Mouse (Mus musculus) brain, embryonic 14.5 days (tissue): ENCODE results near the gene Mob2. TPM values are rescaled to one million over a fixed set of nuclear protein-coding genes. Genes with fewer than 3 reads are reported as not detected.

Source experiments
- DNase-seq: peaks from one replicate; pipeline ENCODE4 v3.0.0-alpha.2; 2011; ENCODE audit warnings: low read depth
- CTCF ChIP-seq: fragments of 200-500 bp; IDR thresholded peaks from 2 replicates; pipeline ENCODE4 v1.5.1; 2012; ENCODE audit warnings: inconsistent platforms, mild to moderate bottlenecking, moderate library complexity, borderline replicate concordance; ENCODE audit not compliant: insufficient read depth, insufficient read length; ENCODE audit errors: extremely low read depth
- POLR2A ChIP-seq: fragments of 200-500 bp; IDR thresholded peaks from 2 replicates; pipeline ENCODE4 v1.6.1; 2012; ENCODE audit warnings: mild to moderate bottlenecking, inconsistent platforms, borderline replicate concordance; ENCODE audit not compliant: poor library complexity, insufficient read depth, insufficient read length, severe bottlenecking; ENCODE audit errors: extremely low read depth
- polyA plus RNA-seq: library from polyadenylated mRNA; depleted of rRNA; stranded (reverse); fragments of >200 nt; gene quantifications from 2 replicates; pipeline ENCODE4 v1.2.3, GENCODE M21; 2012

Gene Mob2
- polyA plus RNA-seq, 1 experiment: 39.4 TPM

DNA sequence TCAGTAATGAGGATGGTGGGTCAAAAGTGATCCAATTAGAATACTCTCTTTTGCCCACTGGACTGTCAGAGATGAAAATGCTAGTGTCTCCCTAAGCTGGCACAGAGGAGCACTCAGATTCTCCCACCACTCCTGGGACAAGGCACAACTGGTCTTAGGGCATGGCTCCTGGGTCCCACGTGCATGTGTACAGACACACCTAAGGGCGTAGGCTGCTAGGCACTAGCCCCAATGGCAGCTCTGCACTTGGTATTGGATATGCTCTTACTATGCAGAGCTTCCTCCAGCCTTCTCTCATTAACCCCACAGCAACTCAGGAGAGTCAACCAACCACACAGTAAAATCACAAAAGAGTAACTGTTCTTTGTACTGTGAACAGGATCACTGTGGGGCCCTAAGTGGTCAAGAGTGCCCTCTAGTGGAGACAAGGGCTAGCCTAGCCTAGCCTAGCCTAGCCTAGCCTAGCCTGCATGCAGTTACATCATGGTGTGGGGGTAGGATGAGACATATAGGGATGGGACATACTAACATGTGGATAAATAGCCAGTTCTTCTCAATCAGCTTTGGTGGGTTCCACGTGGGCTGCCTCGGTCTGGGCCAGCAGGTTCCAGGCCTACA lies 23.2 kb downstream of the Mob2 start:
- DNase-seq: peak; percentile 47
- TF ChIP-seq CTCF (peak; percentile 61; the same call in 1 of the 2 replicates), POLR2A (no peak)

DNA sequence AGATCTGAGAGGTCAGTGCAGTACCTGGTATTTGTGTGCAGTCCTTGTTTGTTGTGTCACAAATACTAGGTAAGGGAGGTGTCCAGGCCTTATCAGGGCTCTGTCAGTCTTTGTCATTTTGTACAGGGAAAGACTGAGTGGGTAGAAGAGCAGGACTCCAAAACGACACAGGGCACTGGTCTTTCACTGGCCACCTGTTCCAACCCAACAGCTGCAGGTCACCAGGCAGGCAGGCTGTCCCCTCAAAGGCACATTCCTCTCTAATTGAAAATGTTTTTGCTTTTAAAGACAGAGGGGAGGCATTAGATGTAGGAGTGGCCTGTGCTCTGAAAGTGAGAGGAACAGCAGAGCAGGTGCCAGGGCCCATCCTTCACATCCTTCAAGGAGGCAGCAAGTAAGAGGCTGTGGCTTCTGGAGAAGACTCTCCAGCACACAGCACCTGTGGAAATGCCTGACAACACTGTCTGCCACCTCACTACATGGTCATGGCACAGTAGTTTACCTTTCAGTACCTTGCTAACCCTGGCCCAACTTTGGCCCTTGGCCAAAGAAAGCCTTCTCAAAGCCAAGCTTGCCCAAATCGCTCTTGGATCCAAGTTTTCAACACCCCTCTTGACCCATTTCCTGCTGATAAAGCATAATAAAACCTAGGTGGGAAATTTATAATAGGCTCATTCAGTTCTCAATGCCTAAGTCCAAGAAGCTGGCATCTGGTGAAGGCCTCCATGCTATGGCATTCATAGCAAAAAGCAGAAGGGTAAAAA lies 25.6 kb downstream of the Mob2 start:
- TF ChIP-seq POLR2A (no peak), CTCF (no peak)
- no peak for DNase-seq

DNA sequence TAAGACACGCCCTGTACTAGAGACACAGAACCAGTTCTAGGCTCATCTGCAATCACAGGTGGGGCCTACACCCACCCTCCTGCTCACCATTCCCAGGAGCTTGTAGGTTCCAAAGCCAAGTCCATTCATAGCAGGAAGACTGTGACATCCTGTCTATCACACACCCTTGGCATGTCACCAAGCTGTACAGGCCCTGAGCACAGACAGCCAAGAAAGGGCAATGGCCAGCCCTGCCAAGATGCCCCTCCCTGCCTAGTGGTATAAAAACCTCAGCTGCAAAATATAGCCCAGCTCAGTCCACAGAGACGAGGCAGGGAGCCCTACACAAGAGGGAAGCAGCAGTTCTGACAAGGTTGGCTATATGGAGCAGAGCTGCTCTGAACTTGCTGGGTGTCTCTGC lies 26.7 kb downstream of the Mob2 start:
- TF ChIP-seq CTCF: no peak
- no peak for TF ChIP-seq POLR2A
- DNase-seq: peak; percentile 9

DNA sequence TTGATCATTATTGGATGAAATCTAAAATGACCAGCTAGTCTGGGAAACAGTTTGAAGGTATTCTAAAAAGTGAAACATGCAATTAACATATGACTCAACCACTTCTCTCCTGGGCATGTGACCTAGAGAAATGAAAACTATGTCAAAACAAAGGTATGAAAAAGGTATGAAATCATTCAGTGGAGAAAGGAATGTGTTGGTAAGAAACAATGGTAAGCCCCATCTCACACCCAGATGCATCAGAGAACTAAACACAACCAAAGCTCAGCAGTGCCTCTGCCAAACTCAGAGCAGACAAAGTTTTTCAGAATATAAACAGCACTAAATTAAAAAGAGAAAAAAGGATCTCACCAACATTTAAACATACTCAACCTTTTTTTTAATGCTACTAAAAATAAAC lies 30.8 kb downstream of the Mob2 start:
- TF ChIP-seq POLR2A: no peak
- no peak for TF ChIP-seq CTCF
- no peak for DNase-seq

DNA sequence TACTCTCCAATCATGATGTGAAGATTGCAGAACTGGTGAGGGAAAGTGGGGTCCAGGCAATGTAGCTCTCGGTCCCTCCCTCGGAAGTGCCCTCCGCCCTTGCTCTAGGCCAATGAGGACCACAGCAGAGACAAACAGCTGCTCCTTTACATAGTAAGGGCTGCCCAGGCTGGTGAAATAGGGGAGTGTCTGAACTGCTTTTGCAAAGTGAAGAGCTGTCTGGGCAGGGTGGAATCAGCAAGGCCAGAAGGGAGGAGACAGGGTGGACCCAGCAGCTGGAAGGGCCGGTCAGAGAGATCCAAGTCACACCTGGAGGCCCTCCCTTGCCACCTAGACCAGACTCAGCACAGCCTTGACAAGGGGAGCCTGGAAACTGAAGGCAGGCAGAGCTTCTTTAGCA lies 34.9 kb downstream of the Mob2 start:
- no peak for TF ChIP-seq CTCF
- no peak for TF ChIP-seq POLR2A
- no peak for DNase-seq

DNA sequence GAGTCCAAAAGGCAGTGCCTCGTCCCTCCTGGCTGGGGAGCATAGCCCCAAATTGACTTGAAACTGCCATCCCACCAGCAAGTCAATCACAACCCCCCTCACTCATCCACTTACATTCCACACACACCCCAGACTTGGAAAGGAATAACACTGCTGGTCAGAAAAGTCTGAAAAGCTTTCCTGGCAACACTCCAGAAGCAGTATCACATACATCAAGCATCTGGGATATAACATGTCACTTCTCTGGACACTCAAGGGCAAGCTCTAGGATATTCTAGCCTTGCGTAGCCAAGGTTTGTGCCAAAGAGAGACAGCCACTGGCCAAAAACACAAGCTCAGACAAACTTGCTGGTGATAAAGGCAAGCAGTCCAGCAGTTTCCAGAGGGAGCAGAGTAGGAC lies 35.7 kb downstream of the Mob2 start:
- peak; percentile 28 for DNase-seq
- no peak for TF ChIP-seq POLR2A
- no peak for TF ChIP-seq CTCF

DNA sequence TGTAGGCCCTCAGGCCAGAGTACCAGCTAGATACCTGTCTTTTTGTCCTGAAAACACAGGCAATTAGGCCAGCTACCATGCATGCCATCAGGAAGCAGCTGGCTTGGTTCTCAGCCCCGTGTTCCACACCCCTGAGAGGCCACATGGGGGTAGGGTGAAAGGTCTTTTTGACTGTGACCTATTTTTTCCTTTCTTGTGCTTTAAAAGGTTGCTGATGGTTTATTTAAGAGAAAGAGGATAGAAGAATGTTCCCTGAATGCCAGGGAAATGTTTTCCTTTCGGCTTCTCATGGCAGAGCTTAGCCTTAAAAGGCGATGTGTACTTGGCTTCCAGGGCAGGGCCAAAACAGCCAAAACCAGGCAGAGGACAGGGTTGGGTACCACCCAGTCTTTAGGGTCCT lies 40.0 kb downstream of the Mob2 start:
- TF ChIP-seq CTCF: no peak
- no peak for TF ChIP-seq POLR2A

DNA sequence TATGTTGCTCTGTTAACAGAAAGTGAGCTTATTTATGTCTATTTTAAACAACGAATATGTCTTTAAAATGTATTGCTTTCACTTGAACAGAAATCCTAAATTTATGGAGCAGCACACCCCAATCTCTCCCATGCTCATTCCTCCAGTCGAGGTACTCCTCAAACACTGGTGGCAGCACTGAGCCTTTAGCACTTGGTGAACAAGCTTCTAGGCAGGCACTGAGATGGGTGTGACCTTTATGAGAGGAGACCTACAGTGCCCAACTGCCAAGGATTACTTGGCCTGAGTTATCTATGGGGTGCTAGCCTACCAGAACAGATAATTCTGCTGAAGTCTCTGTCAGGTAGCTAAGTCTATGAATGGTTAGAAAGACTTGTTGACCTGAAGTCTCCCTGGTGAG lies 41.2 kb downstream of the Mob2 start:
- TF ChIP-seq POLR2A (no peak), CTCF (no peak)
- DNase-seq: no peak

More for the DNA sequence above, 40.0 kb downstream of the Mob2 start:
- DNase-seq: no peak

DNA sequence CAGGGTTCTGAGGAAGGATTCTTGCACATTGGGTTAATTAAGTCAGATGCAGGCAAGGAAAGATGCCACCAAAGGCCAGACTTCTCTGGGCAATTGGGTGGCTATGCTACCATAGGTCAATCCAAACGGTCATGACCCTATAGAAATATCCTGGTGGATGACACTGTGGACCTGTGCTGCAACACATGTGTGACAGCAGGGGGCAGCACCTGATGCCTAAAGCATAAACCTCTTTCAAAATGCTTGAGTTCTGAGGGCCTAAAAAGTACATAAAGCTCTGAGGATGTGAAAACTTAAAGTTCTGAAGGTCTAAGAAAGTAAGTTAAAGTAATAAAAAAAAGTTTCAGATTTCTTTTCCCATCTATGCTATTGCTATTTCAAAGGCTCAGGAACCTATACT lies 44.3 kb downstream of the Mob2 start:
- TF ChIP-seq CTCF: peak; percentile 70; the same call in 1 of the 2 replicates
- no peak for TF ChIP-seq POLR2A
- peak; percentile 62 for DNase-seq

DNA sequence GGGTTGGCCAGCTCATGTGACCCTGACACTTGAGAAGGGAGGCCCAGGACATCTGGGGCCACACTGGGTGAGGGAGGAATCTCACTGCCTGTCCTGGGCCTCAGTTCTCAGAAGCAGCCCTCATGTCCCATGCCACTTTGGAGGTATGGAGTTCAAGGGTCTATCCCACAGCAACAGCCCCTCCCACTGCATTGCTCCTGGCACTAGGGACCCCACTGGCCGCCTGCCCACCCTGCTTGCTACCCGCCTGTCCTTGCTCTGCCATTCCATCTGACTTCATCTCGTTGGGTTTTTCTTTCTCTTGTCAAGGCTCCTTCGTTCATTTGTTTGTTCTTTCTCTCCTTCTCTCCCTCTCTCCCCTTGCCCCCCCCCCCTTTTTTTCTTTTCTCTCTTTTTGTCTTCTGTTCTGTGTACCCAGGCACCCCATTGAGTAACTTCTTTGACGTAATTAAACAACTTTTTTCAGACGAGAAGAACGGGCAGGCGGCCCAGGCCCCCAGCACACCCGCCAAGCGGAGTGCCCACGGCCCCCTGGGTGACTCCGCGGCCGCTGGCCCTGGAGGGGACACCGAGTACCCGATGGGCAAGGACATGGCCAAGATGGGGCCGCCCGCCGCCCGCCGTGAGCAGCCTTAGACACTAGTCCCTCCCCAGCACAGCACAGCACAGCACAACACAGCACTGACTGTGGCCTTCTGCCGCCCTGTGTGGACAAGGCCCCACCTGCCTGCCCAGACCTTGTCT lies 59.1 kb downstream of the Mob2 start:
- TF ChIP-seq POLR2A (no peak), CTCF (no peak)
- DNase-seq: peak; percentile 31

DNA sequence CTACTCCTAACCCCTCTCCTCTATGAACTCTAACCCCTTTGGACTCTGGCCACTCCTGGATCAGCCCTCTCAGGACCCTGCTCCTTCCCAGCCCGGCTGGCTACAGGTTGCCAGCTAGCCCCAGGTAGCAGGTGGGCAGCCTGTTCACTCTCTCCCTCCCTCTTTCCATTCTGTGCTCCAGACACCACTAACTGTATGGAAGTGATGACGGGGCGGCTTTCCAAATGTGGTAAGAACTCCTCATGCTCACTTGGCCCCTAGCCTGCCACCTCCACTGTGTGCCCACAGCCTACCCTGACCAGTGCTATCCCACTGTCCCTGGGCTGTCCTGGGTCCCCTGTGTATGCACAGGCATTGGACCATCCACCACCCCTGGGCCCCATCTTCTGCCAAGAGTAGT lies 60.2 kb downstream of the Mob2 start:
- DNase-seq: no peak
- TF ChIP-seq CTCF (no peak), POLR2A (no peak)

DNA sequence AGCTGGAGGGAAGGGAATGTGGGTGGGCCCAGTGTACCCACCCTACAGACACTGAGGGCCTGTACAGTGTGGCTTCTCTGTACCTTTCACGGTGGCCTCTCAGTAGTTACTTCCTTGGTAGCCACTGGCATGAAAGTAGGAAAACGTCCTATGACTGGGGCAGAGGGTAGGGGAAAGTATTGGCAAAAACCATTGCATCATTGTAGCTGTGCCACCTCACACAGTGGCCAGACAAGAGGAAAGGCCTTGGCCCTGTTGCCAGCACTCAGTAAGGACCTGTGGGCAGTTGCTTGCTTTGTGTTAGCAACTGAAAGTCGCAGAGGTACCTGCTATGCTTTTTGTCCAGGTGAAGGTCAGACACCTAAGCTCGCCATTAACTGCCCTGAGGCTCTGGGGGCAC lies 66.7 kb downstream of the Mob2 start:
- TF ChIP-seq POLR2A: no peak
- TF ChIP-seq CTCF: no peak

DNA sequence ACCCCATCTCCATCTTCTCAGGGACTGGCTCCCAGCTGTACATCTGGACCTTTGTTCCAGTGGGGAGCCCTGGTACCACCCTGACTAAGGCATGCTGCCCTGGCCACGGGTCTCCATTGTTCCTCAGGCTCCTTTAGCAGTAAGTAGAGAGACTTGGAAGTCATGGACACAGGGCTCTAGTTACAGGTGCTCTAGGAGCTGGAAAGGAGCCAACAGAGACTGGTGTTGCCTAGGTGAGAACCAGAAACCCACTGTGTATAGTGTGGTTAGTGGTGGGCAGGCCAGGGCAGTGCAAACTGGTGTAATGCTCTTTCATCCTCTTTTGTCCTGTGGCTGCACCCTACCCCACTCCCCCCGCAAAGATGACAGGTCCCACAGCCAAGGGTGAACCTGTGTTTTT lies 69.7 kb downstream of the Mob2 start:
- DNase-seq: no peak
- TF ChIP-seq CTCF (no peak), POLR2A (no peak)

More for the DNA sequence above, 66.7 kb downstream of the Mob2 start:
- no peak for DNase-seq
